Mouse (Mus musculus) ovary, postnatal 36 days (tissue): Measurements from ENCODE around the gene Fgg.

Source experiments
- DNase-seq: peaks from one replicate; pipeline ENCODE4 v3.0.0; 2022; ENCODE audit warnings: low spot score, mixed read lengths

The Fgg gene

DNA sequence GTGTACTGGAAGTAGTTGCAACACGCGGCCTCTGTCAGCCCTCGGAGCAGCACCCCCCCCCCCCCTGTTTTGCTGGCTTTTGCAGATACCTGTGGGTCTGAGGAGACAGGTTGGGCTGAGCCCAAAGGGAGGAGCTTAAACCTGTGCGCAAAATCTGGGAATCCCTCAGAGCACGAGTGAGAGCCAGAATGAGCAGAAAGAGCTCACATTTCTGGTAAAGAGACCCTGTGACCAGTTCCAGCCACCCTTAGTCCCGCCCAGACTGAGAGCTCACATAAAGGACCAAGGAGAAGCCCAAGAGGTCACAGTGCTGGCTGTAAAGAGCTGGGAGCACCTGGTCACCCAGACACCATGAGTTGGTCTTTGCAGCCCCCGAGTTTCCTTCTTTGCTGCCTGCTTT is at the start of gene Fgg:
TSS of gene Fgg (plus strand) at position 168 of the 400 bp plus-strand sequence.
- DNase-seq = no peak

DNA sequence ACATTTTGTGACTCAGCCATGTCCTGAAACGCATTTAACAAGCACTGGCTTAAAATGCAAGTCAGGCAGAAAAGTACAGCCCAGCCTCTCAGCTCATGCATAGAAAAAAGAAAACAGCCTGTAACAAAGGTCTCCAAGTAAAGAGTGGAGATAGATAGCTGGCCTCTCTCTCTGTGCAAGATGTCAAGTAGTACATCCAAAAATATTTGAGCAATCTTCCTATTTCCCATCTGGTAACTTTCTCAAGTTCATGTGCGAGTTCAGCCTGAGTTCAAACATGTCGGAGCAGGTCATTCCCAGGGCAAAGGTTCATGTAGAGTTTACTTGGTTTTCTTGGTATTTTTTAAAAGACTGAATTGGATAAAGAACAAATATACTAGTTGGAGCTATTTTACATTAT is 36.5 kb upstream of the Fgg start:
- no peak for DNase-seq

DNA sequence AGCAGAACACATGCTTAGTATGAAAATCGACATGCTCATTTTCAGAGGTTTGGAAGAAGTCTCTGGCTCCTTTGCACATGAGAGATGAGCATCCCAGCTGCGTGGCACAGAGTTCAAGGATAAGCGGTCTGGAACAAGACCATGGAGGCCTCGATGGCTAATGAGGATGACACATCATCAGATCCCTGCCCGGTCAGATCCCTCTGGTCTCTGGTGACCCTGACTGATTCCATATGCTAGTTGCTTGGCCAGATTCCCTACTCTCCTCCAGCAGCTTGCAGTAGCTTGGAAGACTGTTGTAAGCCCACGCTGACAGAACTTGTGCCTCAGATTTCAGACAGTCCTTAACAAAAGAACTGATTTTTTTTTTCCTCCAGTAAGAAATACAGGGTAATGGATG is 26.7 kb upstream of the Fgg start:
- peak; percentile 19 for DNase-seq

DNA sequence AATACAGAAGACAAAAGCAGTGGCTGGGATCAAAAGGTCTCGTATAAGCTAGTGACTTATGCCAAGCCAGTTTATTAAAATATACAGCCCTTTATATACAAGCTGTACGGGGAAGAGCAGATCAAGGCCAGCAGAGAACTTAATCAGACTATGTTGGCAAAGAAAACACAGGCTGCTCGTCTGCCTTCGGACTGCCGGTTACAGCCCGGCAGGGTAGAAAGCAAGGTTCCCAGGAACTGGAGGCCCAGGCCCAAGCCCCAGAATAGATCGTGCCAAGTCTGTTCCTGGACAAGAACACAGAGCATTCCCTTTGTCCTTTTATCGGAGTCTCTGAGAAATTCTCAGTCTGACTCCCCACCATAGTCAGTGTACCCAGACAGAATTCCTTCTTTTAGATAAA is 25.7 kb upstream of the Fgg start:
- no peak for DNase-seq

DNA sequence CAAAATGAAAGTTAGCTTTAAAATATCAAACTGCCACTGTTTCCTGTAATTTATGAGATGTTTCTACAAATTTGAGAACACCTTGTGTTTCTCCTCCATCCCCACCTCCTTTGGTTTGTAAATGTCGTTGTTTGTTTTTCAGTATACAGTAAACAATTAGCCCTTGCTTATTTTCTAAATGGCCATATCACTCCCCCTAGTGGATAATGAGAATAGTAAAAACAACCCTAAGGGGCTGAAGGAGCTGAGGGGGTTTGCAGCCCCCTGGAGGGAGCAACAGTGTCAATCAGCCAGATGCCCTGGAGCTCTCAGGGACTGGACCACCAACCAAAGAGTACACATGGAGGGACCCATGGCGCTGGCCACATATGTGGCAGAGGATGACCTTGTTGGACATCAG is 22.7 kb upstream of the Fgg start:
- no peak for DNase-seq

DNA sequence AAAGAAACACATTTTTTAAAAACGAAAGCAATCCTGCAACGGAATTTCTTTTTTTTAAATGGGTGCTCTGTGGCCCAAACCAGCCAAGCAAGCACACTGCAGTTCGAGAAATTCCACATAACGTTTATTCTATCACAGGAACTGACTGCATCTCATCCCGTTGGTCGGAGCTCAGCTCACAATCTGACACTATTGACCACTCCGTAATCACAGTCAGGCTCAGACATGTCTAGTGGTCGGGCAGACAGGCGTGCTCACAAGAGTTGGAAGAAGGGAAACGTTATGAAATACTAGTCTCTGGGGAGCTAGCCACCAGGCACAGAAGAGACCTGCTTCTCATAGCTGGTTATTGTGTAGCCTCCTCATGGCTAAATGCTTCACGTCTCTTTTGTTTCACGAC is 15.6 kb upstream of the Fgg start:
- DNase-seq = no peak

DNA sequence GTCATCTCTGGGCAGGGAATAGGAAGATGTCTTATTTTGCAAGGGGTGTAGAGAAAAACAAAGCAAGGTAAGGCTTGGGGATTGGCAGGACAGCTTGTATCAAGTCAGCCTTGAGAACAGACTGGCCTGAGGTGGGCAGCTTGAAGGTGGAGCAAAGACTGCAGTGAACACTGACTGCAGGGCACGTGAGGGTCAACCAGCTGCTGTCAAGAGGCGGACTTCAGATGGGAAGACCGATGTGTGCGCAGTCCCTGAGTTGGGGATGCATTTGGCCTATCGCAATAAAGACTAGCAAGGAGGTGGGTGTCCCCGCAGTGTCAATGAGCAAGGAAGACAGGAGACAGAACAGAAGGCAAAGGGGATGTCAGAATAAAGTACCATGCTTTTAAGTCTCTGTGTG is 14.6 kb upstream of the Fgg start:
- DNase-seq = no peak

DNA sequence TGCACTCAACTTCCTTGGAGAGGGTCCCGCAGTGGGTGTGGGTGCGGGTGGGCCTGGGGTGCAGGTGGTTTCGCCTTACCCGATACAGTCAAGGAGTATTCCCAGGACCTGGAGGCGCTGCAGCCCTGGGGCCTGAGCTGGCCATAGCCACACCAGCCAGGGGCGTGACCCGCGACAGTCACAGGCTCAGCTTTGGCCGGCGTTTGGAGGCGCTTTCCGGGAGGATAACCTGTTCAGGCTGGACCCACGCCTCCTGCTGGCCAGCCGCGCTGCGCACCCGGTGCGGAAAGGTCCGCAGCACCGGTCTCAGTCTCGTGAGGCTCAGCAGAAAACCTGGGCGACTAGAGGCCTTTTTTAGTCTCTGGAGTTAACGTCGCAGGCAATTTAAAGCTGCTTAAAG is 12.2 kb upstream of the Fgg start:
- peak; percentile 73 for DNase-seq

DNA sequence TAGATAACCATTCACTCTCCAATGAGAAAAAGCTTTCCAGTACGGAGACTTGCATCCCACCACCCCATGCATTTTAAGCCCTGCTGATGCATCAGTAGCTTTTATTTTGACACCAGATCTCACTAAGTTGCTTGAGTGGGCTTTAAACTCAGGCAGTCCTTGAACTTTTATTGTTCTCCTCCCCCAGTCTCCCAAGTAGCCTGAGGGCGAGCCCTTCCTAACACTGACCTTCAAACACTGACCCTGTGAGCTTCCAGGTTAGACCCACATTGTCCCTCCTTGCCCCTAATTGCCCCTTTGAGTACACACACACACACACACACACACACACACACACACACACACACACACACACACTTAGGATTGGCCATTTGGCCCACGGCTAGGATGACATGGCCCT is 10.9 kb upstream of the Fgg start:
- DNase-seq = no peak

DNA sequence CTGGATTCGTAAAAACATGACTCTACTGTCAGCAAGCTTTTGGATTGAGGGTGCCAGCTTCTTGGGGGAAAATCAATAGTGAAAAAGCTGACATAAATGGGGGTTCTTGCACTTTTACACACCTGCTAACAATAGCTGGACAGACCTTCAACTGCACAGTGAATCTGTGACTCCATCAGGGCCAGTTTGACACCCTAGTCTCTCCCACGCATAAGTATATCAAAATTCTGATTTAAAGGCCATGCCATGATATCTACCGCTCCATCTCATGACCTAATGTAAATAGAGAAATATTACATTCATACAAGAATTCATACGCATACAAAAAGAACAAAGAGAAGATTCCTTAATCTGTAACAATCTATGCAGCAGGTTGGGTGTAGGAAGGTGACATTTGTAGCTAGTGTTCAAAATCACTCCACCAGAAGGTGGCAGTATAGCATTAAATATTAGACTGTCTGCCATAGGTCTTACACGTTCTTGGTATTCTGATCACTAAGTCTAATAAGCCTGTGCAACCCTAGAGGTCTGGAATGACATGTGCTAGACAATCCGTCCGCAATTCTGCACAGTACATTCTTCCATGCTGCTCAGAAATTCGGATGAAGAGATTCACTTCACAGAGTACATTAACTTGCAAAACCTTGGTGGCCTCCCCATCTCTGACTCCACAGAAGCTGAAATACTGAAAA is 8.6 kb upstream of the Fgg start:
- no peak for DNase-seq

DNA sequence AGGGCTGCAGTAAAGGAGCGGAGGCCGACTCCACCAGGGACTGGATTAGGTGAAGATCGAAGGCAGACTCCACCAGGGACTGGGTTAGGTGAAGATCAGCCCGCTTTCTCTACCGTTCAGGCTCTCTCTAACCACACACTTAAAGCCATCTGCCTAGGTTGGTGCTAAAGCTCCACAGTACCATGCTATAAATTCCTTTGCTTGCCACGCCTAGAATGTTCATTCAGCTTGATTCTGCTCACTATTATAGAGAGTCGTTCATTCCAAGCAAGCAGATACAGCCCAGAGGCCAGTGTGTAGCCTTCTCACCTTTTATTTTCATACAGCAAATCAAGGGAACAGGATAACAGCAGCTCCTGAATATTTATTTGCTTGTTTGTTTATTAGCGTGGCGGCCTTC is 7.5 kb upstream of the Fgg start:
- no peak for DNase-seq

DNA sequence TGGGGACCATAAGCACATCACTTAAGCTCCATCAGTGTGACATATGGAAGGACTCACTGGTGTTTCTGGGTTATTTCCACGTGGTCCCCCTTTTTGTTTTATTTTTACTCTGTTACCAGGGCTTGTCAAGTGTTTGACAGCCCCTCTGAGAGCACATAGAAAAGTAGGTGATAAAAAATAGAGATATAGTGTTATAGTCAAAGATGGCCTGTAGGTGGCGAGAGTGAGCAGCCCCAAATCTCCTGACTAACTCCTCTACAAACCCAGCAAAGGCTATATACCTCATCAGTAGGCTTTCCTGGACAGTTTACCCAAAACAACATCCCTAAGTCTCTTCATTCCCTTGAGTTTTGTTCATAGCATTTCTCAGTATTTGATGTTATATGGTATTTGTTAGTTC is 5.3 kb upstream of the Fgg start:
- DNase-seq = no peak

DNA sequence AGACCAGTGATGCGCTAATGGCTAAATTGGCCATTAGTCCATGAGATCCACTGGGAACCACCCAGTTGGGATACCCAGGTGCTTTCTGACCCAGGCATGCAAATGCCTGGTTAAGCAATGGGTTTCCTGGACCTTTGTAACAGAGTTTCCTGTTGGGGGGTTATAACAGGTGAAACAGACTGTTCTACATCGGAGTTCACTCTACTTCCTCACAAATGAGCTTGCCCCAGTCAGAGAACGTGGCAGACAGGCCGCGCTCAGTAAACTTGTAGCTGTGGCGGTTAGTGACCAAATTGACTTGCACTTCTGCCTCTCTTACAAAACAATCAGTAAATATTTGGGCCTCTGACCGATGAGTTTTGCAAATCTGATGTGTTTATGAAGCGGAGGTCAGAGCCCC is 4.5 kb upstream of the Fgg start:
- no peak for DNase-seq

DNA sequence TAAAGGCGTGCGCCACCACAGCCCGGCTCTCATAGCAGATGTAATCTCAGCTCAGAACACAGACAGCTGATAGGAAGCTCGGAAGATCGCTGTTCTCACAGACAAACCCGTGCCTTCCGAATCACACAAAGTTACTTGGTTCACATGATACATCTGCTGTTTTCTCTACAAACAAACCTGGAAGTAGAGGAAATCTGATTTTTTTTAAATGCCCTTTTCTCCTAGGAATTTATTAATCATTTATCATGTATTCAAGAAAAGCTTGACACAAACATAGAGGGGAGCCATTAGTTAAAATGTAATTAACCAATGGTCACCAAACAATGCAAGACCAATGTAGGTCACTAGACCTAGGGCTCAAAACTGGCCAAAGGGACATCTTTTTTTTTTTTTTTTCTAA is 2.7 kb upstream of the Fgg start:
- DNase-seq = no peak

DNA sequence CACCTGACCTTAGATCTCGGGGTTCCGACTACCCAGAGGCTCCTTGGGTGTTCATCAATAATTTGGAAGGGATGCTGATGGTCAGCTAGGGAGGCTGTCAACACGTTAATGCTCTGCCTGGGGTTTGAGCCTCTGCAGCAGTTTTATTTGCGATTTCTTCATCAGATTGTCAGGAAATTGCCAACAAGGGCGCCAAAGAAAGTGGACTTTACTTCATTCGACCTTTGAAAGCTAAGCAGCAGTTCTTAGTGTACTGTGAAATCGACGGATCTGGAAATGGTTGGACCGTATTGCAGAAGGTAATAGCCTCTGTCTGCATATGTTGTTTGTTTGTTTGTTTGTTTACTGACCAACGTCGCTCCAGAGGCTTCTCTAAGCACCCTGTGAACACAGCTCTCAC is 2.8 kb downstream of the Fgg start:
- no peak for DNase-seq

DNA sequence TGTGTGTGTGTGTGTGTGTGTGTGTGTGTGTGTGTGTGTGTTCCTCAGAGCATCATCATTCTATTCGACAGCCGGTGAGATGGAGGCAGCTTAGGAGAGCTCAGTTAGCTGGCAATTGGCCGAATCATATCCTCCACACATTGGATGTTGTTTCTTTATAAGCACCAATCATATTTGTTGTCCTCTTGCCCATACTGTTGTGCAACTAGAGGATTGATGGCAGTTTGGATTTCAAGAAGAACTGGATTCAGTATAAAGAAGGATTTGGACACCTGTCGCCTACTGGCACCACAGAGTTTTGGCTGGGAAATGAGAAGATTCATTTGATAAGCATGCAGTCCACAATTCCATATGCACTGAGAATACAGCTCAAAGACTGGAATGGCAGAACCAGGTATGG is 3.6 kb downstream of the Fgg start:
- no peak for DNase-seq

DNA sequence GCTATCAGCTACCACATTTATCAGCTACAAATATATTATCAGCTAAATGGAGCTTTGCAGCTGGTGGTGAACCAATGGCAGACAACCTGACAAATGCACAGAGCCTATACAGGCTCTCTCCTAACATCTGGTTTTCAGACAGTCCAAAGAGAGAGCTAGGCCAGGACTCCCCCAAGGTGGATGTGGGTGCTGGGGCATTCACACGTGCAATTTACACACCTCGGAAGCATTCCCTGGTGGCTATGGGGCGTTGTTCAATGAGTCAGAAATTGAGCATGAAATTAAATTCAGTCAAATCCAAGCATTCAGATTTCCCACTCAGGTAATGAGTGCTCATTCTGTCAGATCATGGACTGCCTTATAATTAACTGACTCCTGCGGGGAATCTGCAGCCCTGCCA is 4.0 kb downstream of the Fgg start:
- no peak for DNase-seq

DNA sequence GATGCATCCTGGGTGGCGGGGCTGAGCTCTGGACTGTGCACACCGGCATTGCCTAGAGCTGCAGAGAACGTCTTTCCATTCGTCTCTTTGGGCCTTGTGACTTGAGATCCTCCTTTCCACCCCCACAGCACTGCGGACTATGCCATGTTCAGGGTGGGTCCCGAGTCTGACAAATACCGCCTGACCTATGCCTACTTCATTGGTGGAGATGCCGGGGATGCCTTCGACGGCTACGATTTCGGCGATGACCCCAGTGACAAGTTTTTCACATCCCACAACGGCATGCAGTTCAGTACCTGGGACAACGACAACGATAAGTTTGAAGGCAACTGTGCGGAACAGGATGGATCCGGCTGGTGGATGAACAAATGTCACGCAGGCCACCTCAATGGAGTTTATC is 5.1 kb downstream of the Fgg start:
- DNase-seq = no peak

DNA sequence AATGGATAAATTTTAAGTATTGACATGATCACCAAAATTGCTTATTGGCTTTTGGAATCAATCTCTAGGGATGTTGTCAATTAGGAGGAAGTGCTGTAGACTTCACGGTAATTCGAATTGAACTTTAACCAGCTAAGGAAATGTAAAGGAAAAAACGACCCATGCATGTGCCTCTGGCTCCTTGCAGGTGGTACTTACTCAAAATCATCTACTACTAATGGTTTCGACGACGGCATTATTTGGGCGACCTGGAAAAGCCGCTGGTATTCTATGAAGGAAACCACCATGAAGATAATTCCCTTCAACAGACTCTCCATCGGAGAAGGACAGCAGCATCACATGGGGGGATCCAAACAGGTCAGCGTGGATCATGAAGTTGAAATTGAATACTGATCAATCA is 6.4 kb downstream of the Fgg start:
- no peak for DNase-seq

DNA sequence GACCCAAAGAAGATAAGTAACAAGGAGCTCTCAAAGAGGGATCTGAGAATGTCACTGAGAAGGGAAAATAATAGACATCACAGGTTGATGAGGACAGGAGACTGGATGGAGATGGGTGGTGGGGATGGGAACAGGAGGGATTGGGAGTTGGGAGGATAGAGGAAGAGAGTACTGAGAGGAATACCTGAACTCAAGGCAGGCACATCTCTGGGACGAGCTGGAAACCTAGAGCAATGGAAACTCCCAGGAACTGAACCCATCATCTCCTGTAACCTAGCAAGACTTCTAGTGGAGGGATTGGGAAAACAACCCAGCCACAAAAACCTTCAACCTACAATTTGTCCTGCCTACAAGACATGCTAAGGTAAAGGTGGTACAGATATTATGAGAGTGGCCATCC is 8.7 kb downstream of the Fgg start:
- DNase-seq = no peak

DNA sequence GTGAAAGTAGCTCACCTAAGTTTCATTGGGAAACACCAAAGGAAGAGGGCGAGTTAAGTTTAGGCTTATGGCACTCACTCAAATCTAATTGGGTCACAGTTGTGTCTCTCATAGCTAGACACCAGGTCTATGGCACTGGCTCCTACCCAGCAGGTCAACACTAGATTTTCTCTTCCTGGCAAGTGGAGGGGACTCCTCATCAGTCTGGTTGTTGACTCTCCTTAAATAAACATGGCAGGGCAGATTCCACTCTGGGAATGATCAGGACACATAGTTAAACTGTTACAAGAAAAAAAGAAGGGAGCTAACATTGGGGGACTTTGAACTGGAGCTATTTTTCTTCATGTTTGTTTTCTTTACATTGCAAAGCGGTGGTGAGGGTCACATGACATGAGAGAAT is 12.9 kb downstream of the Fgg start:
- DNase-seq = no peak

DNA sequence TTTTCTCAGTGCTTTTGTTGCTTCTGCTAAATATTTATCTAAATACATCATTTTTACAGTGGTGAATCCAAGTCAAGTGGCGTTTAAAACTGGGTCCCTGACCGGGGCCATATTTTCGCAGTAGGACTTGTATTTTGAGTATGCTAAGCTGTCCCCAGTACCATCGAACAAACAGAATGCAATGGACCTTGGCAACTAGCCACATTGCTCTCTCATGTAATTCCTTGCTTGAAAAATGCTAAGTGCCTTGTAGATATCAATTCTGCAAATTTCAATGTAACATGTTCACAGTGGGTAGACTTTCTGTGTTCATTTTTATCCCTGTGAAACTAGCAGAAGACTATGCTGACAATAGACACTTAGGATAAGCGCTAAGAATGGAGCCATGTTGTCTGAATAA is 13.7 kb downstream of the Fgg start:
- no peak for DNase-seq

DNA sequence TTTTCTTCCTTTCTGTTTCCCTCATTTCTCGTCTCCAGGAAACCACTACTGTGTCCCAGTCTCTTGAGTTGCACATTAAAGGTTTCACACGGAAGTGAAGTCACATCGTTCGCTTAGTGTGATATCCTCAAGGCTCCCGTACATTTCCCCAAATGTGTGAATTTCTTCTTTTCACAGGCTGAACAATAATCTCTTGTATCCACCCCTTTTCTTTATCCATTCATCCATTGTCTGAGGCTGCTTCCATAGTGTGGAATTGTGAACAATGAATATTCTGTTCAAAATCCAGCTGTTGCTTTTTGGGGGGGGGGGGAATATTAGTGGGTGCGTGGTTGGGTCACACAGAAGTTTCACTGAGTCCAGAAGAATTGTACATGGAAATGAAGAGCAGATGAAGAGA is 17.5 kb downstream of the Fgg start:
- DNase-seq = no peak

DNA sequence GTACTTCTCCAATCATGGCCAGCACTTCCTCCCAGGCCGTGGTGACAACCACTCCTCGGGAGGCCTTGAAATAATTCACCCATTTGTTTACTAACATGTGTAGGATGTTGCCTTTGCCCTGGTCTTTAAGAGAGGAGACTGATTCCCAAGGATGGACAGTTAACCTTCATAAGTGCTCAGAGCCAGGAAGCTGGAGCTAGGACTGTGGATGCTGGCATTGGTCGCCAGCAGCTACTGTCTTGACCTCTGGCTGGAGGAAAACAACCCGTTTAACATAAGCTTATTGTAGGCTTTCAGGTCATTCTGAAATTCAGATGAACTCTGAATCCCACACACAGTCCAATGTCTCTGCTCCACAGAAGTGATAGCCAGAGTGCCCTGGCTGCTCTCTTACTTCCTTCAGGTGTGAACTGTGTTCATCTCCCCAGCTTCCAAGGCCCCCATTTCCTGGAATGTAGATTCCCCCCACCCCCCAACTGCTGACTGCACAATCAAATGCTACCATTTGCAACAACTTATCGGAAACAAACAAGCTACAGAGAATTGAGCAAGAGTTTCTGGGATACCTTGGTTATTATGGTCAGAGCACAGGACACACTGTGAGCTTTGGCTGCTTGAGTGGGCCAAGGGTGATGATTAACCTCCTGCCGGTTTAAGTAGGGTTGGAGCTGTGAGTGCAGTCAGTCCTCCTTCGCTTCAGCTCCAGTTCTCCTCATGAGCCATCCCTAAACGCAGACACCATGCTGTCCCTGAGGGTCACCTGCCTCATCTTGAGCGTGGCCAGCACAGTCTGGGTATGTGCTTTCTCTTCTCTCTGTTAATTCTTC is 18.2 kb downstream of the Fgg start, which contains the start of gene Fga:
TSS of gene Fga (plus strand) at position 602 of the 827 bp plus-strand sequence.
- no peak for DNase-seq
